Mouse (Mus musculus): ENCODE measurements around the gene Actr3.

The Actr3 gene

DNA sequence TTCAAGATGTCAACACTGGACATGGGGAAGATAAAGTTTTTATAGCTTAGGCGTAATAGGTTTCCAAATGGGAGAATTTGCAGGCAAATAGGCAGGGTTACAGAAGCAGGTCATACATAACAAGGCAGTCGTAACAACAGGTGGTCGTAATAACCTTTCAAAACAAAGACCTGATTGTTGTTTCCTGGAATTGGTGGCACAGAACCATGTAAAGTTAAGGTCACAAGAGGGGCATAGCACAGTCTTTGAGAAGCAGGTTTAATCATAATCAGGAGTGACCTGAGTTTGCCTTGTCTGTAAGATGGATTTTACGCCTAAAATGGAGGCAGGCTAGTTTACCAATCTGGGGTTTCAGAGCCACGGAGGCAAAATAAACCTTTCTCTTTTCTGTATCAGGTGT, 84.7 kb downstream of the Actr3 start:
- no peak for DNase-seq

DNA sequence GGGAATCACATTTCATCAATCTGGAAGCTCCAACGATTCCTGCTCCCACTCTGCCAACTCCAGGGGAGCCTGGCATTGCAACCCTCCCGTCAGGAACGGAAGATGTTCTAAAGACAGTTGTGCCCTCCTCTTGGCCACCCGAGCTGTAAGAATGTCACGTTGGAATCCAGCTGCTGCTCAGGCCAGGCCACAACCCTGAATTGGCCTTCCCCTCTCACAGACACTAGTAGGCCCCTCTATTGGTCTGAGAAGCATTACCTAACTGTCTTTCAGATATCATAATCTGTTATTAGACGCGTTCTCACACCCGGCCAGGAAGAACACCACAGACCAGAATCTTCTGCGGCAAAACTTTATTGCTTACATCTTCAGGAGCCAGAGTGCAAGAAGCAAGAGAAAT, 89.7 kb downstream of the Actr3 start:
- DNase-seq: no peak

DNA sequence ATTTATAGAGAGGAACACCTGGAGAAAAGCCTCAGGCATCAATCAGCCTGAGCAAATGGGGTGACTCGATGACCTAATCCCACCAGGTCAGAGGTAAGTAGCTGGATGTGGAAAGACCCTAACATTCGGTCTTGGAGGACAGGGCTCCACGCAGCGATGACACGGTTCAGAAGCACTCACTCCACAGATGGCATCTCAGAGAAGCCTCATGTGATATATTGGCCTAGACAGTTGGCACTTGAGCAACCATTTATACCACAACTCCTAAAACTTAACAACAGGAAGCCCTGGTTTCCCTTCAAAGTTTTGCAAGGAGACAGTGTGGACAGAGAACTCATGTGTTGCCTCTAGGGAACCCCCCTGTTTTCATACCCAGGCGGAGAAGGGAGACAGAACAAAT, 90.1 kb downstream of the Actr3 start:
- no peak for DNase-seq

DNA sequence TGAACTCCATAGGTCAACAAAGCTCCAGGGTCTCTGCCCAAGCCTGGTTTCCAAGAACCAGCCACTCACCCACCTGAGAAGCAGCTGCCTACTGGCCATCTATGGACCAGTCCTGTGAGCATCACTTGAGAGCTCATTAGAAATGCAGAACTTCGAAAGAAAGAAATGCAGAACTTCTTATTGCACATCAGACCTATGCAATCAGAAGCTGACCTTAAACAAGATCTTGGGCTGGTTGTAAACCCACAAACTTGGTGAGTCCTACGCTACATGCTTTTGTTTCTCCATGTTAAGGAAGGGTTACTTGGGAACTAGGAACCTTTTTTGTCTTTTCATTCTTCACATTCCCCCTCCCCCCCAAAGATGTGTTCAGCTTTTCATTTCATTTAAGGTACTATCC, 92.4 kb downstream of the Actr3 start:
- no peak for DNase-seq

Measured in kidney, postnatal 4 days (tissue).